Mouse (Mus musculus): Measurements from ENCODE around the gene Bmp8a.
"Not testable (repeated sequence)": the region's sequence is repeated elsewhere in the genome, so short reads cannot be mapped to it uniquely, and the experiment has no call there.

Gene Bmp8a

GRCm38 (mm10) chr4:123284731-123285624 is 58.1 kb downstream of the Bmp8a start:
- DNase-seq, result peak; percentile 50

DNA sequence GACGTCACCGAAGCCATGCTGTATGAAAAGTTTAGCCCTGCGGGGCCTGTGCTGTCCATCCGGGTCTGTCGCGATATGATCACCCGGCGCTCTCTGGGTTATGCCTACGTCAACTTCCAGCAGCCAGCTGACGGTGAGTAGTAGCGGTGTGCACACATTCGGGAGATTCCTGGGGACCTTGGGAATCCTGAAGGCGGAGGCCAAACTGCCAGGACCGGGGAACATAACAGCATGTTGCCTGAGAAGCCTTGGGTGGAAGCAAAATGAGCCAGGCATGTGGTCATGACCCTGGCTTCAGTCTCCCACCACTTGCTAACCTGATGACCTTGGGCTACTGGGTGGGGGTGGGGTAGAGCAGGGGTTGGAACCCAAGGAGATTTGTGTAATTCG is 59.4 kb downstream of the Bmp8a start:
- peak; percentile 45 for DNase-seq

DNA sequence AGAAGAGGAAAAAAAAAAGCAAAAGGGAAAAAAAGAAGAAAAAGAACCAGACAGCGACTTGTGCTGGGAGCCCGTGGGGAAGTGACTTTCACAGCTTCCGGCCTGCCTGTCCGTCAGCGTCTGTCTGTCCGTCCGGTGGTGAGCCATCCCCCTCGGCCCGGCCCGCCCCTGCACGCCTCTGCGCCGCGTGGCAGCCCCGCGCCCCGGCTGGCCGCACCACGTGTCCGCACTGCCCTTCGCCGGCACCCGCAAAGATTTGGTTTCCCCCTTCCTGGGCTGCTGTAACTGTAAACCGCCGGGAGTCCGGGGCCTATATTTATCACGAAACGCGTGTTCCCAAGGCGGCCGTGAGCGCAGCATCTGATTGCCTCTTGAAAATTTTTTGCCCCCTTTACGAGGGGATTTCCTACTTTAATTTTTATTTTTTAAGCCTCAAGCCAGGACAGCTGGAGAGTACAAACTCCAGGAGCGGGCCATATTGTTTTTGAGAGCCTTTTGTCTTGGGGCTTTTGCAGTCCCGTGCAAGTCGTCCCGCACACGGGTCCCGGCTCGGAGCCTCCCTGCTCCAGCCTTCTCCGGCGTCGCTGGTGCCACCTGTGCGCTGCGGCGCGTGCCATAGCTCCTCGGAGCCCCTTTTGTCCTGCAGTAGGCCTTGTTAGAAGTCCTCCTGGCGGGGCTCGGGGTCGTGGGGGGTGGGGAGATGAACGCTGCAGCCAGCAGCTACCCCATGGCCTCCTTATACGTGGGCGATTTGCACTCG is 60.0 kb downstream of the Bmp8a start:
- DNase-seq, result not testable (repeated sequence)

GRCm38 (mm10) chr4:123282500-123282899 is 60.6 kb downstream of the Bmp8a start:
- DNase-seq, result peak; percentile 92

DNA sequence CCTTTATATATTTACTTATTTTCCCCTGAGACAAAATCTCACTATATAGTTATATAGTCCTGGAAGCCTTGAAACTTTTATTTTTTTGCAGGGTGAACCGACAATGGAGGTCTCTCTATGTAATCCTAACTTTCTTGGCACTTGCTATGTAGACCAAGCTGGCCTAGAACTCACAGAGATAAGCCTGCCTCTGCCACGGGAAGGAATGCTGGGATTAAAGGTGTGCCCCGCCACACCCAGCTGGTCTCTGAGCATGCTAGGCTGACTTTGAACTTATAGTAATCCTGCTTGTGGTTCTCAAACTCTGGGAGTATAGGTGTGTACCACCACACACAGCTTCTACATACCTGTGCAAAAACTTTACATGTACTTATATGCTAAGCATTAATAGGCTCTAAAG is 62.9 kb downstream of the Bmp8a start:
- DNase-seq, result no peak

GRCm38 (mm10) chr4:123271063-123271462 is 72.0 kb downstream of the Bmp8a start:
- DNase-seq, result no peak

Measured in kidney, adult 11 months (tissue).